9 mouse cellular contexts compared by ENCODE assay signal in genomic region chr1:83870853-83871567, GRCm38 (mm10).
DNase-seq lines count a peak whose midpoint lies in the region; ATAC-seq and TF ChIP-seq lines count a peak whose summit lies in the region.
"Had no signal": no experiment of that assay in that cellular context is flagged by ENCODE, and none has a peak within 500 bp of the region (broad histone marks: within the 10 kb centered on the region; RNA-seq: fewer than 3 reads in every experiment).

No protein-coding gene starts in this region.

- no peak for TF ChIP-seq CTCF in left cerebral cortex, adult 2 months (IDR thresholded peaks at IDR 0.05)

- no peak overlapping the region for H3K4me3 ChIP-seq in left cerebral cortex, adult 2 months
- no peak overlapping the region for H3K4me3 ChIP-seq in forebrain, embryonic 15.5 days
- H3K4me3 ChIP-seq in limb, embryonic 11.5 days (ENCODE audit: low read depth, low read length): no peak overlapping the region

- H3K9ac ChIP-seq in forebrain, embryonic 15.5 days (replicated peaks): no peak overlapping the region
- no peak overlapping the region for H3K9ac ChIP-seq in limb, embryonic 11.5 days (ENCODE audit: low read length)

- intact Hi-C loops in left cerebral cortex, postnatal 14 days (cut with DNase I): loop anchor here (10.0 kb wide), 1 partner anchor 234 kb away; no protein-coding TSS in a partner anchor
- intact Hi-C loops in left cerebral cortex, adult 2 months (cut with DNase I): no loop called here

- H3K4me1 ChIP-seq in forebrain, embryonic 15.5 days: peaks cover 5% of the 10 kb centered on the region; the same call in 1 of the 2 replicates
- peaks cover 8% of the 10 kb centered on the region for H3K4me1 ChIP-seq in limb, embryonic 11.5 days (ENCODE audit: control insufficient read depth, insufficient read depth, low read length)

- no peaks in the 10 kb centered on the region for H3K36me3 ChIP-seq in forebrain, embryonic 15.5 days
- H3K36me3 ChIP-seq in limb, embryonic 11.5 days (ENCODE audit: control insufficient read depth, insufficient read depth, low read length): no peaks in the 10 kb centered on the region

- DNase-seq in left cerebral cortex, postnatal 14 days (ENCODE audit: low spot score in 2 of 2): peak; percentile 19 to 29
- DNase-seq in left cerebral cortex, adult 2 months (ENCODE audit: extremely low spot score in 1 of 2, low spot score in 2 of 2): no peak
- DNase-seq in limb, embryonic 11.5 days (ENCODE audit: low spot score): peak; percentile 84
- peak; percentile 10 for DNase-seq in right cerebral cortex, postnatal 14 days
- no peak for DNase-seq in adrenal gland, adult 8-10 months

- no peaks in the 10 kb centered on the region for H3K27me3 ChIP-seq in forebrain, embryonic 15.5 days
- H3K27me3 ChIP-seq in limb, embryonic 11.5 days (ENCODE audit: control insufficient read depth, insufficient read depth, low read length): no peaks in the 10 kb centered on the region

- peak; percentile 67; the same call in 1 of the 2 replicates for ATAC-seq in forebrain, embryonic 15.5 days (replicated peaks)
- ATAC-seq in limb, embryonic 11.5 days (ENCODE audit: insufficient number of reproducible peaks, low FRiP score, low TSS enrichment, low read depth): peak; percentile 92
- ATAC-seq in megakaryocyte, adult 5-6 weeks (ENCODE audit: poor library complexity, severe bottlenecking): no peak
- ATAC-seq: Patski had no signal

- no peak overlapping the region for H3K4me2 ChIP-seq in forebrain, embryonic 15.5 days (replicated peaks)
- H3K4me2 ChIP-seq in limb, embryonic 11.5 days (ENCODE audit: low read depth, severe bottlenecking): no peak overlapping the region

- H3K9me3 ChIP-seq in forebrain, embryonic 15.5 days: no peaks in the 10 kb centered on the region
- no peaks in the 10 kb centered on the region for H3K9me3 ChIP-seq in limb, embryonic 11.5 days (ENCODE audit: control insufficient read depth, low read length)

- H3K27ac ChIP-seq in left cerebral cortex, adult 2 months: no peak overlapping the region
- H3K27ac ChIP-seq in forebrain, embryonic 15.5 days (replicated peaks): no peak overlapping the region
- no peak overlapping the region for H3K27ac ChIP-seq in limb, embryonic 11.5 days (replicated peaks; ENCODE audit: low read depth, low read length)
- H3K27ac ChIP-seq: macrophage had no signal

- 49% methylated on average over 5 of the region's 5 CpGs for WGBS in forebrain, embryonic 15.5 days
- WGBS in limb, embryonic 11.5 days: 12% methylated on average over 5 of the region's 5 CpGs

Comparison
In these comparisons a context has a peak if more than half of its experiments do, and no peak if none do; other contexts are left out.
1. DNase-seq: peak in left cerebral cortex, postnatal 14 days (2 of 2), limb, embryonic 11.5 days (single experiment) and right cerebral cortex, postnatal 14 days (single experiment); none in left cerebral cortex, adult 2 months (0 of 2) and adrenal gland, adult 8-10 months (single experiment).